Mouse (Mus musculus) spleen, adult 18-20 months (tissue): ENCODE measurements around the gene Hist1h3e.

Experiments
- DNase-seq, 2 experiments: peaks; one replicate each; pipeline ENCODE4 v3.0.0; 2022; ENCODE audit warnings: mixed read lengths in 2 of 2

Gene Hist1h3e

GRCm38 (mm10) chr13:23536076-23536822, 25.9 kb downstream of the Hist1h3e start:
- no peak for DNase-seq

DNA sequence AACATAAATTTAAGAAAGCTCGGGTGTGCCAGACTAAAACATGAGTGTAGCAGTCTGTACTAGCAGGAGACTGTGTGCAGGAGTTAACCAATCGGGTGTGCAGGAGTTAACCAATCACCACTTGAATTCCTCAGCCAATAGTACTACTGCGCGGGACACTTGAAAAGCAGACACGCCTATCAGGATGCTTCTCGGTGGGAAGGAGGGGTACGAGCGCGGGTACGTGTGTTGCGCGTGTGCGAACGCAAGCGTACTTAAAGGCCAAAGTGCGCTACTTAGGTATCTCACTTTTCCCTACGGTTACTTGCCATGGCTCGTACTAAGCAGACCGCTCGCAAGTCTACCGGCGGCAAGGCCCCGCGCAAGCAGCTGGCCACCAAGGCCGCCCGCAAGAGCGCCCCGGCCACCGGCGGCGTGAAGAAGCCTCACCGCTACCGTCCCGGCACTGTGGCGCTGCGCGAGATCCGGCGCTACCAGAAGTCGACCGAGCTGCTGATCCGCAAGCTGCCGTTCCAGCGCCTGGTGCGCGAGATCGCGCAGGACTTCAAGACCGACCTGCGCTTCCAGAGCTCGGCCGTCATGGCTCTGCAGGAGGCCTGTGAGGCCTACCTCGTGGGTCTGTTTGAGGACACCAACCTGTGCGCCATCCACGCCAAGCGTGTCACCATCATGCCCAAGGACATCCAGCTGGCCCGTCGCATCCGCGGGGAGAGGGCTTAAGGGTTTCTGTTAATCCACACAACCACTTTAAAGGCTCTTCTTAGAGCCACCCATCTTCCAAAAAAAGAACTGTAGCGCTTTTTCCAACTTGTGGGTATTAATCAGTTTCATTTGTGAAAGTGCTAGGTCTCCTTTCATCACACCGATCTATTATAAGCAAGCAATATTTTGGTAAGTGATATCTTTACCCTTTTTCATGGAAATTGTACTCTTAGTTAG, 26.8 kb downstream of the Hist1h3e start, which contains the start of gene Hist1h3g:
TSS of gene Hist1h3g (plus strand) at position 286 of the 939 bp plus-strand sequence.
- DNase-seq = peak; percentile 64 to 78

- no peak for DNase-seq
Observed at GRCm38 (mm10) chr13:23534368-23535131, 27.6 kb downstream of the Hist1h3e start.

- peak in 1 of 2 experiments; percentile 24 for DNase-seq
Observed at GRCm38 (mm10) chr13:23533560-23534367, 28.4 kb downstream of the Hist1h3e start, which contains the start of gene Hist1h2af. Gene Hist1h2af (plus strand): TSS chr13:23533906.

- no peak for DNase-seq
Observed at GRCm38 (mm10) chr13:23532262-23533075, 29.7 kb downstream of the Hist1h3e start.

- DNase-seq = peak; percentile 91 to 93
Observed at GRCm38 (mm10) chr13:23530901-23531875, 31.0 kb downstream of the Hist1h3e start, which contains the start of gene Hist1h4h. Gene Hist1h4h (plus strand): TSS chr13:23531050.

- DNase-seq = peak; percentile 42 to 64
Observed at GRCm38 (mm10) chr13:23530181-23530900, 31.8 kb downstream of the Hist1h3e start.

- DNase-seq = no peak
Observed at GRCm38 (mm10) chr13:23529480-23530165, 32.5 kb downstream of the Hist1h3e start.

DNA sequence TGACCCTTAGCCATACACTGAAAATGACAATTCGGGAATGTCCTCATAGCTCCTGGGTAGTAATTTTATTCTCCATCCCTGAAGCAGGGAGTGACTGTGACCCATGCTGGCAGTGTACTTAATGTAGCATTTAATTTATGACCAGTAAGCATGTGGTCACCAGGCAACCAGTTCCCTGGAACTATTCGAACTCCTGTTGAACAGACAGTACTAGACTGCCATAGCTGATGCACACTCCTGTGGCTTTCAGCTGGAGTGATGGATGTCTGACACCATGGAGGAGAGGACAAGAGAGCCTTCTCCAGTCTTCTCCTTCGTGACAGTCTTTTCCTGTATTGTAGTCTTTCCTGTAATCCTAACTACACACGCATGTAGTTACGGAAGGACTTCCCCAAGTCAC, 33.2 kb downstream of the Hist1h3e start:
- no peak for DNase-seq

DNA sequence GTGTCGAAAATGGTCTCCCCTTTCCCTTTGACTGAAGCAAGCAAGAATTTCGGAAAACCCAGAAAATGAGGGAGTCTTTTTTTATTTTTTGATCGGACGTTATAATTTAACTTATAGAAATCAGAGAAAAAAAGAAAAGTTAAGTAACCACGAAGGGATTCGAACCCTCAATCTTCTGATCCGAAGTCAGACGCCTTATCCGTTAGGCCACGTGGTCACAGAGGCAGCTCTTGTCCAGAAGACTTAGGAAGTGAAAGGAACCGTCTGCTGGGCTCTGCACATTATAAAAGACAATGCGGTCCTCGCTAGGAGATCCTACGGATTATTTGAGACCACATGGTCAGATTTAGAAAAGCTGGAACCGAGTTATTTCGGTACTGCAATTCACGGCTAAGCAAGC, 35.9 kb downstream of the Hist1h3e start:
- peak; percentile 73 to 84 for DNase-seq

GRCm38 (mm10) chr13:23525901-23526300, 36.3 kb downstream of the Hist1h3e start:
- DNase-seq = no peak

- peak in 1 of 2 experiments; percentile 57 for DNase-seq
Observed at GRCm38 (mm10) chr13:23524654-23525053, 37.5 kb downstream of the Hist1h3e start.

DNA sequence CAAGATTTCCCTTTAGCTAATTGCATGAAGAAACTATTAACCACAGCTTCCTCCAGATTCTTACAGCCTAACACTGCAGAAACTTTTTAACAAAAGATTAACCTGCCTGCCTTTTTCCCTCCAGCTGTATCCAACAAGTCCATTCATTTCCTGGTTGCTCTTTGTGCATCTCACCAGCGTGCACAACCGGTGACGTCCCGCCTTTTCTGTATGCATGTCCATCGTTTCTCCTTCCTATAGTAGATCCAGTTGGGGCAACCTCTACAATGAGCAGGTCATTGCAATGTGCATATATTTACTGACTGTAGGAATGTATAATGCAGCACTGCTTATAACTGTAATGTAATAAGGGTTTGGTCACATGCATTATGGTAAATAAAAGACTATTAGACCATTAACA, 38.2 kb downstream of the Hist1h3e start:
- DNase-seq = no peak

GRCm38 (mm10) chr13:23521703-23522102, 40.5 kb downstream of the Hist1h3e start:
- peak; percentile 65 to 76 for DNase-seq

DNA sequence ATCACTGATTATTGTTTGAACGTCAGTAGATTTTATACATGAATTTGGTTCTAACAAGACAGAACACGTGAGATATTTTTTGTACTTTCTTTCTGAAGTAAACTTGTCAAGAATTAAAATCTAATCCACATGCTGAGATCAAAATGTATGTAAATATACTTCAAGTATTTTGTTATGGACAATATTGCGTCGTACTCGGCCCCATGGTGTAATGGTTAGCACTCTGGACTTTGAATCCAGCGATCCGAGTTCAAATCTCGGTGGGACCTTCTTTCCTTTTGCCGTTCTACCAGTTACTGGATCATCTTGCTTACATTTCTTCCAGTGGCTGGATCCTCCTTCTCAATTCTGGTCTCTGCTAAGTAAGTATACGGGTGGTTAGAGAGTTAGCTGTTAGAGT, 42.8 kb downstream of the Hist1h3e start:
- DNase-seq = peak; percentile 47 to 72

- peak; percentile 56 to 77 for DNase-seq
Observed at GRCm38 (mm10) chr13:23518885-23519284, 43.3 kb downstream of the Hist1h3e start.

GRCm38 (mm10) chr13:23518295-23518603, 43.9 kb downstream of the Hist1h3e start:
- DNase-seq = no peak

DNA sequence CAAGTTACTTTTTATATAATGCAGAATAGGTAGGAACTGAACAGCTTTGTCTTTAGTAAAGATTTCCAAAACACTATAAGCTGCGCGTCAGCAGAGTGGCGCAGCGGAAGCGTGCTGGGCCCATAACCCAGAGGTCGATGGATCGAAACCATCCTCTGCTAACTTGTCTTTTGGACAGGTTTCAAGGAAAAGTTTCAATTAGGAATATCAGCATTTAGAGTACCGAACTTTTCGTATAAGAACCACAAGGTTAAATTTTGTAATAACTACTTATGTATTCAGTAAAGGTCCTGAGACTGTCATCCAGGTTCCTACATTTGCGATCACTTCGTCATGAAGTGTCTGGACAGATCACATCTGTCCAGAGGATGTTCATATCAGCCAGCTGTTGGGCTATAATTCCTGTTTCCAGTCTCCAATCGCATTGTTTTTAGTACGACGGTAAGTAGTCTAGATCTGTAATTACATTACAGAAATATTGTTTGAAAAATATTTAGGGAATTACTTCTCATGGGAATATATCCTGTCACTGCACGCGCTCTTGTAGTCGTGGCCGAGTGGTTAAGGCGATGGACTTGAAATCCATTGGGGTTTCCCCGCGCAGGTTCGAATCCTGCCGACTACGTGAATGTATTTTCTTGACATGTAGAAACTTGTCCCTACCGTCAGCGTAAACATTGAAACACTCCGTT, 44.4 kb downstream of the Hist1h3e start:
- peak; percentile 78 to 87 for DNase-seq
